1 mouse cellular context compared by ENCODE assay signal in genomic region chr2:90638986-90639746, GRCm38 (mm10).
TF ChIP-seq lines count a peak whose summit lies in the region.

No protein-coding gene starts in this region.

TF ChIP-seq in MEL, 35 proteins besides CTCF, POLR2A, EP300 and RAD21 (continued from another document):
- TF ChIP-seq POLR2AphosphoS2 (IDR thresholded peaks at IDR 0.05; ENCODE audit: low read length) (no peak), MYC (IDR thresholded peaks at IDR 0.05; ENCODE audit: low read depth, low read length) (no peak), TBP (IDR thresholded peaks at IDR 0.05; ENCODE audit: low read depth, low read length) (no peak), POLR2AphosphoS5 (IDR thresholded peaks at IDR 0.05; ENCODE audit: borderline replicate concordance, low read depth, low read length) (no peak), GABPA (IDR thresholded peaks at IDR 0.05; ENCODE audit: low read depth, low read length) (no peak), CHD2 (IDR thresholded peaks at IDR 0.05; ENCODE audit: low read length) (no peak)
TF ChIP-seq in MEL: peak in this region for 0.
